Mouse (Mus musculus) MEL (cell line): Measurements from ENCODE around the gene Ankar. TPM values are rescaled to one million over a fixed set of nuclear protein-coding genes. Genes with fewer than 3 reads are reported as not detected.

Experiments
- DNase-seq: peaks from one replicate; pipeline ENCODE4 v3.0.0; 2011; ENCODE audit warnings: low read depth, low spot score
- H3K27ac ChIP-seq: 2 replicates; pipeline ENCODE4 v1.5.1; 2012; ENCODE audit warnings: low read depth, mild to moderate bottlenecking, control low read depth, low read length, moderate library complexity; ENCODE audit not compliant: control insufficient read depth
- H3K27me3 ChIP-seq, 2 experiments: fragments of 150-350 bp in 1 of 2; sonication (generic) in 1 of 2; 2 replicates each; pipeline ENCODE4 v1.6.1; 2012; ENCODE audit warnings: low read length in 2 of 2, mild to moderate bottlenecking in 2 of 2, improper control_type of control experiment in 1 of 2, moderate library complexity in 1 of 2; ENCODE audit not compliant: insufficient read depth in 2 of 2, control insufficient read depth in 1 of 2
- H3K36me3 ChIP-seq, 2 experiments: 2 replicates each; pipeline ENCODE4 v1.6.1; 2012 to 2014; ENCODE audit warnings: low read length in 2 of 2, improper control_type of control experiment in 1 of 2, inconsistent platforms in 1 of 2, mild to moderate bottlenecking in 1 of 2; ENCODE audit not compliant: insufficient read depth in 2 of 2, control insufficient read depth in 1 of 2
- H3K4me1 ChIP-seq, 2 experiments: fragments of 150-350 bp in 1 of 2; sonication (generic) in 1 of 2; 2 replicates each; pipeline ENCODE4 v1.6.1; 2012; ENCODE audit warnings: low read length in 2 of 2, improper control_type of control experiment in 1 of 2, mild to moderate bottlenecking in 1 of 2; ENCODE audit not compliant: insufficient read depth in 2 of 2, control insufficient read depth in 1 of 2
- H3K4me3 ChIP-seq, 2 experiments: fragments of 150-350 bp in 1 of 2; sonication (generic) in 1 of 2; 2 replicates each; pipeline ENCODE4 v1.5.1; 2012; ENCODE audit warnings: low read depth in 2 of 2, low read length in 2 of 2, mild to moderate bottlenecking in 2 of 2, moderate library complexity in 2 of 2, control low read depth in 1 of 2, improper control_type of control experiment in 1 of 2; ENCODE audit not compliant: control insufficient read depth in 1 of 2, insufficient read depth in 1 of 2
- H3K79me2 ChIP-seq: 2 replicates; pipeline ENCODE4 v1.6.1; 2012; ENCODE audit warnings: mild to moderate bottlenecking, low read length, moderate library complexity; ENCODE audit not compliant: control insufficient read depth, poor library complexity, insufficient read depth
- H3K9ac ChIP-seq: 2 replicates; pipeline ENCODE4 v1.6.1; 2012; ENCODE audit warnings: low read depth, mild to moderate bottlenecking, control low read depth, low read length, moderate library complexity; ENCODE audit not compliant: control insufficient read depth, poor library complexity, severe bottlenecking
- H3K9me3 ChIP-seq: fragments of 150-350 bp; sonication (generic); replicated peaks from 2 replicates; pipeline ENCODE4 v1.6.1; 2012; ENCODE audit warnings: mild to moderate bottlenecking, low read length, improper control_type of control experiment, moderate library complexity; ENCODE audit not compliant: insufficient read depth
- CHD2 ChIP-seq: IDR thresholded peaks from 2 replicates; pipeline ENCODE4 v1.6.1; 2011; ENCODE audit warnings: low read length, improper control_type of control experiment
- CTCF ChIP-seq, 3 experiments: IDR thresholded peaks in 2 of 3; conservative IDR thresholded peaks in 1 of 3; 2 replicates each; pipeline ENCODE4 v1.5.1; 2011 to 2012; ENCODE audit warnings: low read length in 3 of 3, low read depth in 2 of 3, mild to moderate bottlenecking in 2 of 3, improper control_type of control experiment in 1 of 3, inconsistent platforms in 1 of 3, mixed read lengths in 1 of 3, moderate library complexity in 1 of 3; ENCODE audit not compliant: control insufficient read depth in 1 of 3, insufficient read depth in 1 of 3, poor library complexity in 1 of 3, severe bottlenecking in 1 of 3
- ELF1 ChIP-seq: IDR thresholded peaks from 2 replicates; pipeline ENCODE4 v1.6.1; 2014; ENCODE audit warnings: low read depth, mild to moderate bottlenecking, inconsistent platforms, low read length, improper control_type of control experiment, moderate library complexity
- GATA1 ChIP-seq: IDR thresholded peaks from 2 replicates; pipeline ENCODE4 v1.6.1; 2011; ENCODE audit warnings: low read depth, low read length, improper control_type of control experiment
- MAX ChIP-seq: IDR thresholded peaks from 2 replicates; pipeline ENCODE4 v1.6.1; 2011; ENCODE audit warnings: low read length, improper control_type of control experiment
- MXI1 ChIP-seq: IDR thresholded peaks from 2 replicates; pipeline ENCODE4 v1.6.1; 2011; ENCODE audit warnings: mild to moderate bottlenecking, low read depth, low read length, improper control_type of control experiment
- MYB ChIP-seq: IDR thresholded peaks from 2 replicates; pipeline ENCODE4 v1.6.1; 2011; ENCODE audit warnings: mild to moderate bottlenecking, low read depth, low read length, improper control_type of control experiment
- NELFE ChIP-seq: IDR thresholded peaks from 2 replicates; pipeline ENCODE4 v1.6.1; 2011; ENCODE audit warnings: low read depth, low read length, improper control_type of control experiment
- NRF1 ChIP-seq: IDR thresholded peaks from 2 replicates; pipeline ENCODE4 v1.6.1; 2014; ENCODE audit warnings: low read depth, mild to moderate bottlenecking, inconsistent platforms, low read length, improper control_type of control experiment, moderate library complexity; ENCODE audit not compliant: poor library complexity, insufficient read depth, severe bottlenecking
- SMC3 ChIP-seq: IDR thresholded peaks from 2 replicates; pipeline ENCODE4 v1.6.1; 2011; ENCODE audit warnings: low read depth, low read length, improper control_type of control experiment
- TAL1 ChIP-seq: IDR thresholded peaks from 2 replicates; pipeline ENCODE4 v1.6.1; 2012; ENCODE audit warnings: mild to moderate bottlenecking, inconsistent platforms, low read length, moderate library complexity, mixed read lengths
- TBP ChIP-seq: IDR thresholded peaks from 2 replicates; pipeline ENCODE4 v1.8.0; 2011; ENCODE audit warnings: low read depth, low read length, improper control_type of control experiment
- TCF12 ChIP-seq: IDR thresholded peaks from 2 replicates; pipeline ENCODE4 v1.6.1; 2014; ENCODE audit warnings: low read depth, mild to moderate bottlenecking, inconsistent platforms, low read length, improper control_type of control experiment, moderate library complexity
- USF1 ChIP-seq: IDR thresholded peaks from 2 replicates; pipeline ENCODE4 v1.6.1; 2014; ENCODE audit warnings: low read depth, mild to moderate bottlenecking, inconsistent platforms, low read length, improper control_type of control experiment, moderate library complexity
- ZC3H11A ChIP-seq: IDR thresholded peaks from 2 replicates; pipeline ENCODE4 v1.6.1; 2012; ENCODE audit warnings: low read depth, mild to moderate bottlenecking, inconsistent platforms, low read length, improper control_type of control experiment
- ZMIZ1 ChIP-seq: IDR thresholded peaks from 2 replicates; pipeline ENCODE4 v1.6.1; 2012; ENCODE audit warnings: low read depth, mild to moderate bottlenecking, inconsistent platforms, low read length, improper control_type of control experiment, moderate library complexity
- polyA plus RNA-seq, 2 experiments: library from polyadenylated mRNA; stranded (reverse) in 1 of 2; unstranded in 1 of 2; fragments of >175 nt in 1 of 2; fragments of >200 nt in 1 of 2; gene quantifications; 2 replicates each; pipeline versions ENCODE4 v1.2.1 to v1.2.4; 2012; ENCODE audit warnings: low replicate concordance in 2 of 2, low read depth in 1 of 2; ENCODE audit not compliant: insufficient read length in 2 of 2, insufficient read depth in 1 of 2, missing spikeins in 1 of 2
- total RNA-seq: library from RNA; depleted of rRNA; stranded (reverse); fragments of 300-350 nt; gene quantifications from 2 replicates; pipeline ENCODE4 v1.2.3, GENCODE M21; 2012

Ankar gene
- total and polyA plus RNA-seq, 3 experiments: not detected

DNA sequence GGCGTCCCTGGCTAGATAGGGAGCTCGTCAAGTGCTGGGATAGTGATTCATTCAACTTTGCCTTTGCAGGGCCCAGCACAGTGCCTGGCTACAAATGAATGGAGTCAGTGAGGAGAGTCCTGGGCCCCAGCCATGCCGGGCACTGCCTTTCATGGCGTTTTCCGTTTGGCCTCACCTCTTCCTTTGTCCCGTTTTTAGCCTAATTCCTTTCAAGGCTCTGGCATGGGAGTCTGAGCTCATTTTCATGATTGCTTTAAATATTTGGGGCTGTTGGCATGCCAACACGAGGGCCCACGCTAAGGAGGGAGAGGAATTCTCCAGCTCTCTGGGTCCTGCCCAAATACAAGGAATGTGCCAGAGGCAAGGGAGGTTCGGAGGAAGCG, 39.3 kb upstream of the Ankar start:
- Histone ChIP-seq H3K36me3 (no peaks in the 10 kb centered on the region), H3K4me3 (no peak overlapping the region), H3K79me2 (no peaks in the 10 kb centered on the region), H3K4me1 (no peaks in the 10 kb centered on the region), H3K9me3 (no peaks in the 10 kb centered on the region), H3K27ac (no peak overlapping the region), H3K27me3 (no peaks in the 10 kb centered on the region), H3K9ac (no peak overlapping the region)
- TF ChIP-seq ZC3H11A: no peak
- TF ChIP-seq MAX: no peak
- TF ChIP-seq TBP: no peak
- no peak for TF ChIP-seq ZMIZ1
- no peak for TF ChIP-seq ELF1
- TF ChIP-seq SMC3: no peak
- DNase-seq: no peak

DNA sequence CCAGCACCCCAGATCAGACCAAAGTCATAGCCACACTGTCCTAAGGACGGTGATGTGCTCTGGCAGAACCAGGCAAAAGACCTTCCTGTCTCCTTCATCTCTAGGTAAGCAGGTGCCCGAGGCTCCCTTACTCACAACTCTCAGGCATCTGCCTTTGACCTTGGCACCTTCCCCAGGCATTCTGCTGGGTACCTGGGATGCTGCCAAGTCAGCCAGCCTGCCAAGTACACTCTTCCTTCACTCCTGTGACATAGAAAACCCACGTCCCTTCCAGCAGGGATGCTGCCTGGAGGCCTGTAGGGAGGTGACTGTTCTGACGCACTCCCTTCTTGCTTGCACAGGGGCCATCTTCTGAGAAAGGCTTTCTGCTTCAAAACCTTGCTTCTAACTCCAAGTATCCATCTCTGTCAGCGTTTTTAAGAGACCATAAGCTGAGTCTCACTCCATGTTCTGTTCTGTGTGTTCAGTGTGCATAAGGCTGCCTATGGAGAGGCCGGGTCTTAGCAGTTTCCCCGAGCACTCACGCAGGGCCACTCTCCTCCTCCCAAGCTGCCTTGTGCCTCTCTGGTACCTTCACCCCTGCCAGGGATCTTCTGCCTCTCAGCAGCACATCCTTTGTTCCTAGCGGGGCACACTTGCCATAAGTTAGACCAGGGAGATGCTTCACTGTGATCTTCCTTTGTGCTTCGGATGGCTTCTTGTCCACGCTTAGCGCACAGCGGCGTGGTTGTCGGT, 38.7 kb upstream of the Ankar start:
- Histone ChIP-seq H3K9me3 (no peaks in the 10 kb centered on the region), H3K79me2 (no peaks in the 10 kb centered on the region), H3K36me3 (no peaks in the 10 kb centered on the region), H3K27ac (no peak overlapping the region), H3K9ac (no peak overlapping the region), H3K4me1 (no peaks in the 10 kb centered on the region), H3K27me3 (no peaks in the 10 kb centered on the region), H3K4me3 (no peak overlapping the region)
- TF ChIP-seq CHD2 (no peak), TAL1 (no peak), NRF1 (no peak), CTCF (IDR thresholded peaks at IDR 0.05 in 2 of 3, conservative IDR thresholded peaks at IDR 0.05 in 1 of 3; ENCODE audit: control insufficient read depth in 1 of 3, insufficient read depth in 1 of 3, low read depth in 2 of 3, low read length in 3 of 3, poor library complexity in 1 of 3, severe bottlenecking in 1 of 3) (no peak), MXI1 (no peak), USF1 (no peak), TCF12 (no peak), MAX (no peak), GATA1 (no peak), MYB (no peak), NELFE (no peak), ELF1 (no peak)
- no peak for DNase-seq
